Mouse (Mus musculus) spleen, adult 2 months (tissue): ENCODE results near the gene Phactr1.

Experiments used
- CTCF ChIP-seq: fragments of 200-500 bp; IDR thresholded peaks from 2 replicates; pipeline ENCODE4 v1.5.1; 2011; ENCODE audit warnings: mild to moderate bottlenecking, inconsistent platforms; ENCODE audit not compliant: insufficient read depth, insufficient read length, insufficient replicate concordance; ENCODE audit errors: extremely low read depth
- POLR2A ChIP-seq: fragments of 200-500 bp; IDR thresholded peaks from 2 replicates; pipeline ENCODE4 v1.6.1; 2011; ENCODE audit warnings: low read depth, low read length, inconsistent platforms

GRCm38 (mm10) chr13:43005131-43005579 is 324.7 kb downstream of the Phactr1 start:
- TF ChIP-seq CTCF (no peak), POLR2A (no peak)
